Mouse (Mus musculus) CD4-positive, CD25-positive, alpha-beta regulatory T cell, adult 2 months (primary cell): ENCODE results near the gene Cntnap1.

Experiments
- DNase-seq: peaks from one replicate; pipeline ENCODE4 v3.0.0-alpha.2; 2012; ENCODE audit warnings: low read depth, low spot score

The Cntnap1 gene

GRCm38 (mm10) chr11:101170811-101171610, 688 bp downstream of the Cntnap1 start, which contains the start of gene Plekhh3:
Gene Plekhh3 (minus strand): TSS chr11:101171351.
- peak; percentile 78 for DNase-seq

GRCm38 (mm10) chr11:101171721-101172433, 1.6 kb downstream of the Cntnap1 start:
- peak; percentile 50 for DNase-seq

- DNase-seq = no peak
These were observed 2.1 kb downstream of the Cntnap1 start for GRCm38 (mm10) chr11:101172434-101172815.

GRCm38 (mm10) chr11:101173112-101173511, 2.8 kb downstream of the Cntnap1 start:
- peak; percentile 40 for DNase-seq

GRCm38 (mm10) chr11:101173631-101174388, 3.5 kb downstream of the Cntnap1 start:
- DNase-seq = peak; percentile 91

- no peak for DNase-seq
These were observed 4.0 kb downstream of the Cntnap1 start for GRCm38 (mm10) chr11:101174389-101174745.

GRCm38 (mm10) chr11:101174851-101175628, 4.7 kb downstream of the Cntnap1 start, which contains the start of gene Ccr10:
Gene Ccr10 (minus strand): TSS chr11:101175443.
- DNase-seq = peak; percentile 34

- no peak for DNase-seq
These were observed 5.4 kb downstream of the Cntnap1 start for GRCm38 (mm10) chr11:101175636-101176116.

GRCm38 (mm10) chr11:101176117-101176691, 5.9 kb downstream of the Cntnap1 start:
- DNase-seq = no peak

GRCm38 (mm10) chr11:101176933-101177773, 6.8 kb downstream of the Cntnap1 start:
- peak; percentile 78 for DNase-seq

GRCm38 (mm10) chr11:101178061-101179058, 8.0 kb downstream of the Cntnap1 start:
- no peak for DNase-seq

GRCm38 (mm10) chr11:101179306-101179705, 9.0 kb downstream of the Cntnap1 start:
- no peak for DNase-seq

- DNase-seq = no peak
These were observed 9.9 kb downstream of the Cntnap1 start for GRCm38 (mm10) chr11:101180261-101180660.

GRCm38 (mm10) chr11:101180846-101181740, 10.8 kb downstream of the Cntnap1 start:
- DNase-seq = peak; percentile 65

GRCm38 (mm10) chr11:101181961-101182360, 11.6 kb downstream of the Cntnap1 start:
- no peak for DNase-seq

GRCm38 (mm10) chr11:101182771-101183517, 12.6 kb downstream of the Cntnap1 start:
- no peak for DNase-seq

- DNase-seq = no peak
These were observed 14.7 kb downstream of the Cntnap1 start for GRCm38 (mm10) chr11:101184984-101185383.
